Mouse (Mus musculus) lung, postnatal 0 days (tissue): ENCODE data around the gene Hoxa2.

Experiments
- CTCF ChIP-seq: IDR thresholded peaks from 2 replicates; pipeline ENCODE4 v1.5.1; 2016; ENCODE audit warnings: antibody characterized with exemption, mild to moderate bottlenecking
- EP300 ChIP-seq: IDR thresholded peaks from 2 replicates; pipeline ENCODE4 v1.6.1; 2016; ENCODE audit warnings: antibody characterized with exemption, mild to moderate bottlenecking, control low read depth

GRCm38 (mm10) chr6:52152226-52153193 lies 12.1 kb downstream of the Hoxa2 start:
- TF ChIP-seq EP300: no peak
- no peak for TF ChIP-seq CTCF
